Mouse (Mus musculus) midbrain, postnatal 0 days (tissue): ENCODE measurements at regions not wholly inside any gene's neighbourhood (a gene's known extent, or its start where the extent isn't known, plus 50 kb on each side); places are given as distances from the start of the nearest gene placed in this dataset.
A peak's percentile ranks its signal among the peaks of the same experiment; 100 is the strongest.
"Not testable (repeated sequence)": the region's sequence is repeated elsewhere in the genome, so short reads cannot be mapped to it uniquely, and the experiment has no call there.

Source experiments
- ATAC-seq: fragments of 200-750 bp; cut with Nextera tagmentation; 2 replicates; pipeline ENCODE4 v1.8.0; 2017; ENCODE audit warnings: moderate number of reproducible peaks, mild to moderate bottlenecking, moderate TSS enrichment, moderate library complexity; ENCODE audit not compliant: low FRiP score
- DNase-seq: peaks from one replicate; pipeline ENCODE4 v3.0.0-alpha.2; 2015; ENCODE audit warnings: low spot score
- H3K27ac ChIP-seq: fragments of 300-500 bp; sonication (generic); 2 replicates; pipeline ENCODE4 v1.5.1; 2014; ENCODE audit warnings: low read depth, mild to moderate bottlenecking, low read length, mixed read lengths
- H3K27me3 ChIP-seq: fragments of 300-500 bp; sonication (generic); 2 replicates; pipeline ENCODE4 v1.6.1; 2014; ENCODE audit warnings: low read length, control low read depth, mixed read lengths; ENCODE audit not compliant: insufficient read depth
- H3K36me3 ChIP-seq: fragments of 300-500 bp; sonication (generic); 2 replicates; pipeline ENCODE4 v1.6.1; 2014; ENCODE audit warnings: low read length, control low read depth, mixed read lengths; ENCODE audit not compliant: insufficient read depth
- H3K4me1 ChIP-seq: fragments of 300-500 bp; sonication (generic); 2 replicates; pipeline ENCODE4 v1.6.1; 2014; ENCODE audit warnings: mild to moderate bottlenecking, control low read depth, antibody characterized with exemption, low read length, mixed read lengths; ENCODE audit not compliant: insufficient read depth
- H3K4me2 ChIP-seq: fragments of 300-500 bp; sonication (generic); 2 replicates; pipeline ENCODE4 v1.6.1; 2014; ENCODE audit warnings: low read depth, mild to moderate bottlenecking, low read length, mixed read lengths; ENCODE audit not compliant: poor library complexity, severe bottlenecking
- H3K4me3 ChIP-seq: fragments of 300-500 bp; sonication (generic); 2 replicates; pipeline ENCODE4 v1.5.1; 2014; ENCODE audit warnings: low read depth, mild to moderate bottlenecking, low read length, moderate library complexity
- H3K9ac ChIP-seq: fragments of 300-500 bp; sonication (generic); replicated peaks from 2 replicates; pipeline ENCODE4 v1.6.1; 2014; ENCODE audit warnings: mild to moderate bottlenecking, low read length, moderate library complexity, mixed read lengths; ENCODE audit not compliant: poor library complexity, severe bottlenecking
- H3K9me3 ChIP-seq: fragments of 300-500 bp; sonication (generic); 2 replicates; pipeline ENCODE4 v1.6.1; 2016; ENCODE audit warnings: low read length, control low read depth
- CTCF ChIP-seq: IDR thresholded peaks from 2 replicates; pipeline ENCODE4 v1.5.1; 2016; ENCODE audit warnings: antibody characterized with exemption, mild to moderate bottlenecking
- WGBS: fragments of 180-500 bp; shearing (Covaris S2); extraction: QIAGEN DNeasy Blood & Tissue Kit; methylation state at CpG from one replicate; pipeline ENCODE4 v1.1.7; 2014; 5-methylcytosine and 5-hydroxymethylcytosine counted together

DNA sequence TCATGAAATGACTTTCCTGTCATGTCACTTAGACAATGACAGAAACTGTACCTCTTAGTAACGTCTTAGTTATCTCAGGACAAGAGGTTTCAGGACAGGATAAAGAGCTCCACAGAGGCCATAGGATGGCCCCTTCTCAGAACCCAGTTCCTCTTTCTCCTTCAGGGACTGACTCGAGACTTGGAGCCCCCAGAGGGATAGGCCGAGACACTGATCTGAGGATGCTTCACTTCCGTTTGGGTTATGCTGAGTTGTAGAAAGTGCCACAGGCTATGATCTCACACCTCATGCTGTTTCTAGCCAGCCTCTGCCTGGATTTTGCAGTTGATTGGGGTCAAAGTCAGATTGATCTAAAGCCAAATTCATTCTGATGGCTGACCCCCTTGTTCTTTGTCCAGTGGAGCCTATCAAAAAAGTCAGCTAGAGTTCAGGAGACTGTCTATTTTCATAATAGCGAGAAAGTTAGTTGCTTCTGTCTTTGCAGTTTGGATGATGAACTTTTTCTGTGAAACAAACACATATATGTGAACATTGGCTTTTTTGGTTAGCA is 70.7 kb downstream of the Sult3a2 start:
- WGBS = 72% methylated on average over 5 of the region's 5 CpGs
- DNase-seq = no peak

DNA sequence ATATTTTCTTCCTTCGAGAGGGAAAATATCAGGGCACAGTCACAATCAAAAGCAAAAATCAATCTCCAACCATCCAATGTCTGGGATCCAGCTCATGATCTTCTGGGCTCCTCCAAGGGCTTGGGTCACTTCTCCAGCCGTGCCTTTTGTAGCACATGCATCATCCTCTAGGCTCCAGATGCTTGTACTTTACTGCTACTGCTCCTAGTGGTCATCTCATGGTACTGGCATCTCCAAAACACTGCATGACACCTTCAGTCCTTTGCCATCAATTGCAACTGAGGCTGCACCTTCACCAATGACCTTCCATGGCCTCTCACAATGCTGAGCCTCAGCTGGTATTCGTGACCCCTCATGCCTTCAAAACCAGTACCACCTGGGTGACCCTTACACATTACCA is 77.8 kb downstream of the Sult3a2 start:
- not testable (repeated sequence) for H3K4me3 ChIP-seq, H3K9ac ChIP-seq, DNase-seq, H3K27me3 ChIP-seq, H3K9me3 ChIP-seq, H3K4me2 ChIP-seq, ATAC-seq, H3K4me1 ChIP-seq, H3K36me3 ChIP-seq, H3K27ac ChIP-seq
- WGBS = 63% methylated on average over 3 of the region's 3 CpGs
- TF ChIP-seq CTCF = 0 out of 2 replicates have a peak, but pooled peaks have one; percentile 6

More for the DNA sequence above, 70.7 kb downstream of the Sult3a2 start:
- Histone ChIP-seq H3K36me3 (no peaks in the 10 kb centered on the region), H3K9ac (no peak overlapping the region), H3K27ac (no peak overlapping the region), H3K9me3 (no peaks in the 10 kb centered on the region), H3K4me3 (no peak overlapping the region), H3K4me1 (no peaks in the 10 kb centered on the region), H3K4me2 (no peak overlapping the region), H3K27me3 (no peaks in the 10 kb centered on the region)
- no peak for ATAC-seq
- TF ChIP-seq CTCF = no peak

DNA sequence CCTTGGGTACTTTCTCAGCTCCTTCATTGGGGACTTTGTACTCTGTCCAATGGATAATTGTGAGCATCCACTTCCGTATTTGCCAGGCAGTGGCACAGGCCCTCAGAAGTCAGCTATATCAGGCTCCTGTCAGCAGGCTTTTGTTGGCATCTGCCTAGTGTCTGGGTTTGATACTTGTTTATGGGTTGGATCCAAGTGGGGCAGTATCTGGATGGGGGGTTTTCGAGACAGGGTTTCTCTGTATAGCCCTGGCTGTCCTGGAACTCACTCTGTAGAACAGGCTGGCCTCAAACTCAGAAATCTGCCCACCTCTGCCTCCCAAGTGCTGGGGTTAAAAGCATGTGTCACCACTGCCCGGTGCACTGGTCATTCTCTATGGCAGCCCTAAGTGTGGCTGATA is 79.7 kb upstream of the Clvs2 start:
- ATAC-seq, DNase-seq, H3K9ac ChIP-seq, H3K9me3 ChIP-seq, H3K27ac ChIP-seq, H3K4me1 ChIP-seq, H3K4me2 ChIP-seq, H3K27me3 ChIP-seq, H3K4me3 ChIP-seq, H3K36me3 ChIP-seq: not testable (repeated sequence)
- WGBS = 87% methylated on average over 3 of the region's 3 CpGs

DNA sequence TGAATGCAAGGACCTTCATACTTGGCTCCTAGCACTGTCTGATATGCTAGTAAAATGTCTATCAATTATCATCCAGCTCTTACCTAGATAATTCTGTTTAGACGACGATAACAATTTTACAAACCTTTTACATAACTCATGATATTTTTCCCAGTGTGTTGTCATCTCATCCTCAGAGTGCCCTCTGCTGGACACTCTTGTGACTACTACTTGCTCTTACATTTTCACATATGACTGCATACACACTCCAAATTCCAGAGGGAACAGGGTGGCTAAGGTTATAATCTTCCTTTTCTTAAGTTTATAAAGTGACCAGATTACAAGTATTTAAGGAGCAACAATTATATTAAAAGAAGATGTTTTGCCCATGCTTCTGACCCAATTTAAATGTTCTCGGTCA is 78.9 kb upstream of the Clvs2 start:
- TF ChIP-seq CTCF = peak; percentile 86
- Histone ChIP-seq H3K4me3 (no peak overlapping the region), H3K4me1 (no peaks in the 10 kb centered on the region), H3K27me3 (no peaks in the 10 kb centered on the region), H3K9me3 (no peaks in the 10 kb centered on the region), H3K4me2 (no peak overlapping the region), H3K36me3 (no peaks in the 10 kb centered on the region), H3K9ac (no peak overlapping the region), H3K27ac (no peak overlapping the region)
- 39% methylated on average over 3 of the region's 3 CpGs for WGBS
- DNase-seq = peak; percentile 79
- ATAC-seq = peak; percentile 66; the same call in 1 of the 2 replicates
